Mouse (Mus musculus) liver, embryonic 14.5 days (tissue): Measurements from ENCODE around the gene Ywhag. TPM values are rescaled to one million over a fixed set of nuclear protein-coding genes. Genes with fewer than 3 reads are reported as not detected.

Source experiments
- ATAC-seq: fragments of 200-750 bp; cut with Nextera tagmentation; 2 replicates; pipeline ENCODE4 v1.8.0; 2017; ENCODE audit warnings: moderate number of reproducible peaks, mild to moderate bottlenecking, moderate library complexity; ENCODE audit not compliant: insufficient read depth
- DNase-seq, 3 experiments: peaks; one replicate each; pipeline ENCODE4 v3.0.0-alpha.2; 2012 to 2013; ENCODE audit warnings: low read depth in 3 of 3, low spot score in 3 of 3
- H3K27ac ChIP-seq: fragments of 300-500 bp; sonication (generic); 2 replicates; pipeline ENCODE4 v1.5.1; 2014; ENCODE audit warnings: moderate library complexity, mild to moderate bottlenecking, control low read depth, inconsistent platforms
- H3K27me3 ChIP-seq: fragments of 300-500 bp; sonication (generic); 2 replicates; pipeline ENCODE4 v1.6.1; 2014; ENCODE audit warnings: mild to moderate bottlenecking, low read length, moderate library complexity; ENCODE audit not compliant: control insufficient read depth, insufficient read depth
- H3K36me3 ChIP-seq: fragments of 300-500 bp; sonication (generic); replicated peaks from 2 replicates; pipeline ENCODE4 v1.6.1; 2014; ENCODE audit warnings: low read depth; ENCODE audit not compliant: control insufficient read depth, insufficient read depth
- H3K4me1 ChIP-seq, 2 experiments: fragments of 200-500 bp in 1 of 2; fragments of 300-500 bp in 1 of 2; sonication (generic) in 1 of 2; replicated peaks; 2 replicates each; pipeline ENCODE4 v1.6.1; 2012 to 2014; ENCODE audit warnings: antibody characterized with exemption in 1 of 2, inconsistent platforms in 1 of 2, low read length in 1 of 2; ENCODE audit not compliant: control insufficient read depth in 2 of 2, insufficient read depth in 2 of 2
- H3K4me2 ChIP-seq: fragments of 300-500 bp; sonication (generic); 2 replicates; pipeline ENCODE4 v1.6.1; 2014; ENCODE audit warnings: low read depth, mild to moderate bottlenecking, control low read depth, moderate library complexity
- H3K4me3 ChIP-seq, 2 experiments: fragments of 200-500 bp in 1 of 2; fragments of 300-500 bp in 1 of 2; sonication (generic) in 1 of 2; 2 replicates each; pipeline ENCODE4 v1.5.1; 2012 to 2014; ENCODE audit warnings: low read depth in 2 of 2, low read length in 2 of 2, mild to moderate bottlenecking in 2 of 2, control low read depth in 1 of 2, inconsistent platforms in 1 of 2, moderate library complexity in 1 of 2; ENCODE audit not compliant: insufficient read depth in 1 of 2
- H3K9ac ChIP-seq: fragments of 300-500 bp; sonication (generic); replicated peaks from 2 replicates; pipeline ENCODE4 v1.6.1; 2014; ENCODE audit warnings: mild to moderate bottlenecking, control low read depth, moderate library complexity
- H3K9me3 ChIP-seq: fragments of 300-500 bp; sonication (generic); 2 replicates; pipeline ENCODE4 v1.6.1; 2016; ENCODE audit warnings: low read length, mixed read lengths; ENCODE audit not compliant: control insufficient read depth
- CTCF ChIP-seq: IDR thresholded peaks from 2 replicates; pipeline ENCODE4 v1.5.1; 2016; ENCODE audit warnings: antibody characterized with exemption, low read depth, control low read depth
- EP300 ChIP-seq: IDR thresholded peaks from 2 replicates; pipeline ENCODE4 v1.6.1; 2016; ENCODE audit warnings: antibody characterized with exemption, low read depth
- WGBS: fragments of 180-500 bp; shearing (Covaris S2); extraction: QIAGEN DNeasy Blood & Tissue Kit; methylation state at CpG from one replicate; pipeline ENCODE4 v1.1.7; 2014; ENCODE audit not compliant: insufficient replicate concordance; 5-methylcytosine and 5-hydroxymethylcytosine counted together
- polyA plus RNA-seq, 2 experiments: library from polyadenylated mRNA; depleted of rRNA in 1 of 2; stranded (reverse) in 1 of 2; unstranded in 1 of 2; fragments of >200 nt; fragmentation: Nextera tagmentation in 1 of 2; extraction: Ambion mirVana in 1 of 2; gene quantifications; 2 replicates each; pipeline versions ENCODE4 v1.2.1 to v1.2.3; 2012 to 2014

The Ywhag gene
- polyA plus RNA-seq, 2 experiments: 25.9 to 26.3 TPM

- DNase-seq (no peak), ATAC-seq (no peak)
- Histone ChIP-seq H3K4me1 (no peaks in the 10 kb centered on the region), H3K9me3 (no peaks in the 10 kb centered on the region), H3K9ac (no peak within 1 kb of the TSS), H3K4me3 (peak within 1 kb of the TSS in 1 of 2 experiments; percentile 16; a peak in 1 of 4 replicates), H3K27me3 (peaks cover 29% of the 10 kb centered on the region), H3K36me3 (no peaks in the 10 kb centered on the region), H3K27ac (no peak within 1 kb of the TSS), H3K4me2 (peak within 1 kb of the TSS; percentile 43)
- WGBS: 1% methylated on average over 24 of the region's 24 CpGs
- TF ChIP-seq CTCF (no peak), EP300 (no peak)
These were observed 46.7 kb downstream of the Ywhag start, which contains the start of gene Hspb1 for GRCm38 (mm10) chr5:135887675-135888102. Gene Hspb1 (plus strand): TSS chr5:135887919.

GRCm38 (mm10) chr5:135884641-135885040 lies 49.8 kb downstream of the Ywhag start:
- no peaks in the 10 kb centered on the region for H3K9me3 ChIP-seq
- H3K36me3 ChIP-seq: no peaks in the 10 kb centered on the region
- H3K4me2 ChIP-seq: no peak overlapping the region
- no peak overlapping the region for H3K9ac ChIP-seq
- ATAC-seq (no peak), DNase-seq (no peak)
- H3K27me3 ChIP-seq: peaks cover 21% of the 10 kb centered on the region
- WGBS: 58% methylated on average over 6 of the region's 6 CpGs
- H3K4me3 ChIP-seq: no peak overlapping the region
- H3K4me1 ChIP-seq: no peaks in the 10 kb centered on the region
- TF ChIP-seq CTCF: no peak
- no peak for TF ChIP-seq EP300
- H3K27ac ChIP-seq: no peak overlapping the region

GRCm38 (mm10) chr5:135879449-135880158 lies 54.8 kb downstream of the Ywhag start:
- Histone ChIP-seq H3K36me3 (no peaks in the 10 kb centered on the region), H3K9me3 (no peaks in the 10 kb centered on the region), H3K4me2 (no peak overlapping the region), H3K27ac (no peak overlapping the region), H3K9ac (no peak overlapping the region), H3K27me3 (no peaks in the 10 kb centered on the region; the same call in 1 of the 2 replicates), H3K4me3 (no peak overlapping the region), H3K4me1 (peaks cover 0 to 5% of the 10 kb centered on the region in 2 experiments; a peak in 2 of 4 replicates)
- DNase-seq (no peak), ATAC-seq (no peak)
- TF ChIP-seq CTCF (no peak), EP300 (no peak)
- WGBS: 51% methylated on average over 13 of the region's 13 CpGs

GRCm38 (mm10) chr5:135877831-135878231 lies 56.6 kb downstream of the Ywhag start:
- WGBS: 3% methylated on average over 16 of the region's 16 CpGs
- ATAC-seq: no peak
- H3K4me3 ChIP-seq: peak overlapping the region in 1 of 2 experiments; percentile 31; a peak in 3 of 4 replicates
- no peaks in the 10 kb centered on the region for H3K36me3 ChIP-seq
- no peak overlapping the region for H3K9ac ChIP-seq
- H3K4me1 ChIP-seq: peaks cover 0 to 5% of the 10 kb centered on the region in 2 experiments; a peak in 2 of 4 replicates
- peaks cover 4% of the 10 kb centered on the region; the same call in 1 of the 2 replicates for H3K27me3 ChIP-seq
- DNase-seq: peak in 2 of 3 experiments; percentile 29 to 32
- H3K27ac ChIP-seq: no peak overlapping the region
- peak; percentile 61 for TF ChIP-seq CTCF
- no peak for TF ChIP-seq EP300
- peak overlapping the region; percentile 30 for H3K4me2 ChIP-seq
- H3K9me3 ChIP-seq: no peaks in the 10 kb centered on the region

- peaks cover 0 to 5% of the 10 kb centered on the region in 2 experiments; a peak in 2 of 4 replicates for H3K4me1 ChIP-seq
- TF ChIP-seq CTCF (peak; percentile 54), EP300 (no peak)
- ATAC-seq (no peak), DNase-seq (peak in 1 of 3 experiments; percentile 9)
- WGBS: 15% methylated on average over 8 of the region's 8 CpGs
- H3K9ac ChIP-seq: no peak overlapping the region
- no peaks in the 10 kb centered on the region for H3K9me3 ChIP-seq
- peaks cover 4% of the 10 kb centered on the region; the same call in 1 of the 2 replicates for H3K27me3 ChIP-seq
- H3K4me2 ChIP-seq: peak overlapping the region; percentile 30; the same call in 1 of the 2 replicates
- no peak overlapping the region; a peak in 1 of 4 replicates for H3K4me3 ChIP-seq
- H3K36me3 ChIP-seq: no peaks in the 10 kb centered on the region
- H3K27ac ChIP-seq: no peak overlapping the region
These were observed 57.2 kb downstream of the Ywhag start for GRCm38 (mm10) chr5:135877180-135877579.
